Mouse (Mus musculus): ENCODE measurements around the gene Plekhb2. TPM values are rescaled to one million over a fixed set of nuclear protein-coding genes. Genes with fewer than 3 reads are reported as not detected.

Plekhb2 gene
- polyA plus RNA-seq, 1 experiment from 2014 or later: 53.5 TPM

DNA sequence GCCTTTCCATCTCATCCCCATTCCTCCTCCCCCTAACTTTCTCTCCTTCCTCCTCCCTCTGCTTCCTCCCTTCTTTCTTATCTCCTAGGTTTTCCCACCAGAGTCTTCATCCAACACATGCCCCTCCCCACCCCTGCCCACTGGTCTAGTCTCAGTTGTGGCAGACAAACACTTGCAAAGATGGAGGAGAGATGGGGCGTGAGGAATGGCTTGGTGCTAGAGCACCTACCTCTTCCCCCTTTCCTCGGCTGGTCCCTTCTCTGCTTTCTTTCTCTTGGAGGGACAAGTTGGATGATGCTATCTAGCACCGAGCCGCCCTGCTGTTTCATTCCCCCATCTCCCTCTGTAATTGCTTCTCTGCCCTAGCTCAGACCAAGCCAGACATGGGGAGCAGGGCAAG lies 43.6 kb downstream of the Plekhb2 start:
- Histone ChIP-seq H3K4me3 (ENCODE audit: low read depth, low read length) (no peak overlapping the region), H3K27ac (ENCODE audit: low read depth, low read length) (no peak overlapping the region), H3K4me1 (replicated peaks; ENCODE audit: control insufficient read depth, insufficient read depth, low read length) (no peaks in the 10 kb centered on the region), H3K9ac (ENCODE audit: low read depth, low read length) (no peak overlapping the region), H3K4me2 (replicated peaks; ENCODE audit: low read depth, low read length) (no peak overlapping the region), H3K9me3 (ENCODE audit: control insufficient read depth, low read length) (no peaks in the 10 kb centered on the region), H3K36me3 (ENCODE audit: control insufficient read depth, insufficient read depth, low read length) (no peaks in the 10 kb centered on the region), H3K27me3 (ENCODE audit: control insufficient read depth, insufficient read depth, low read length) (no peaks in the 10 kb centered on the region)
- DNase-seq (ENCODE audit: low spot score) (no peak), ATAC-seq (ENCODE audit: low FRiP score) (no peak)
- 79% methylated on average over 4 of the region's 4 CpGs for WGBS

DNA sequence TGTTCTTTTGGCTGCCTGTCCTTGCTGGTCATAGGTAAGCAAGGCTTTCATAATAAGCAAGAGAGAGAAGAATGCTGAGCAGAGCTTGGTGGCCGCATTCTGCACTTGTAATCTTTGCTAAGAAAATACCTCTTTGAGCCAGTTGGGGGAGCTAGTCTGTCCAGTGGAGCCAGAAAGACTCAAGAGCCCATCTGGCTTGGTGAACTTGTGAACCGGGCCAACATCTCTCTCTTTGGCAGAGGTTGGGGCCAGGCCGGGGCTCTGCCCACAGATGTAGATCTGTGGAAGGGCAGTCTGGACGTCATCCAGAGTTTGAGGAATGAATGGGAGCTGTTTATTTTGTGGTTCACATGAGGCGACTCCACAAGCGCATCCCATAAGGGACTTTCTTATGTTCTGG lies 44.1 kb downstream of the Plekhb2 start:
- Histone ChIP-seq H3K27me3 (ENCODE audit: control insufficient read depth, insufficient read depth, low read length) (no peaks in the 10 kb centered on the region), H3K9me3 (ENCODE audit: control insufficient read depth, low read length) (no peaks in the 10 kb centered on the region), H3K36me3 (ENCODE audit: control insufficient read depth, insufficient read depth, low read length) (no peaks in the 10 kb centered on the region), H3K4me3 (ENCODE audit: low read depth, low read length) (no peak overlapping the region), H3K9ac (ENCODE audit: low read depth, low read length) (no peak overlapping the region), H3K27ac (ENCODE audit: low read depth, low read length) (no peak overlapping the region), H3K4me1 (replicated peaks; ENCODE audit: control insufficient read depth, insufficient read depth, low read length) (no peaks in the 10 kb centered on the region), H3K4me2 (replicated peaks; ENCODE audit: low read depth, low read length) (no peak overlapping the region)
- ATAC-seq (ENCODE audit: low FRiP score) (no peak), DNase-seq (ENCODE audit: low spot score) (peak; percentile 20)
- WGBS: 76% methylated on average over 6 of the region's 6 CpGs

DNA sequence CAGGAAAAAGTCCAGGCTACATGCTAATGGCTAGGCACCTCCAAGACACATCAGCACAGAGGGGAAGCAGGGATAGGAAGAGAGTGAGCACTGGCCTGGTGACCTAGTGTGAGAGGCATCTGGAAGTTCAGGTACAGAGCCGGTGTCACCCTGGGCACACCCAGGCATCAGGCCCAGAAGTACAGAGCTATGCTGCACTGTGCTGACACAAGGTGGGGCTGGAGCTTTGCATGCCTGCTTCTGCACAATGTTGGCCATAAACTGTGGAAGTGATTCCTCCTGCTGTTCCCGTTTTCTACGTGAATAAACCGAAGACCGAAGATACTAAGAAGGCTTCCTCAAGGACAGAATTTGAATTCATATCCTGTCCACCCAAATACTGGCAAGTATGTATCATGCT lies 46.3 kb downstream of the Plekhb2 start:
- no peaks in the 10 kb centered on the region for H3K36me3 ChIP-seq (ENCODE audit: control insufficient read depth, insufficient read depth, low read length)
- no peak overlapping the region for H3K27ac ChIP-seq (ENCODE audit: low read depth, low read length)
- no peaks in the 10 kb centered on the region for H3K4me1 ChIP-seq (replicated peaks; ENCODE audit: control insufficient read depth, insufficient read depth, low read length)
- ATAC-seq (ENCODE audit: low FRiP score): no peak
- no peak overlapping the region for H3K9ac ChIP-seq (ENCODE audit: low read depth, low read length)
- DNase-seq (ENCODE audit: low spot score): no peak
- 93% methylated on average over 5 of the region's 5 CpGs for WGBS
- no peak overlapping the region for H3K4me3 ChIP-seq (ENCODE audit: low read depth, low read length)
- H3K27me3 ChIP-seq (ENCODE audit: control insufficient read depth, insufficient read depth, low read length): no peaks in the 10 kb centered on the region
- no peak overlapping the region for H3K4me2 ChIP-seq (replicated peaks; ENCODE audit: low read depth, low read length)
- H3K9me3 ChIP-seq (ENCODE audit: control insufficient read depth, low read length): no peaks in the 10 kb centered on the region

DNA sequence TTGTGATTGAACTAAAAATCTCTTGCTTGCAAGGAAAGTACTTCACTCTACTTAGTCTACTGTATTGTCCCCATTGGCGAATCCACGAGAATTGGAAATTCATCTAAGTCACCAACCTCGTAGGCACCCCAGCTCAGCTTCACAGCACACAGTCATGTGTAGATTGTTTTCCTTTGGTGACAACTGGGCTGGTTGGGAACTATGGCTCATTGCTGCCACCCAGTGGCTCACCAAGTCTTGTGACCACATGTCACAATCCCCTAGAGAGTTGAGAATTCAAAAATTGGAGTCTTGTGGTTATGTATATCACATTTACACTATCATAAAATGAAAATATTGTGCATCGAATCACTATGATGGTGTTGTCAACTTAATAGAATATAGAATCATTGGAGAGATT lies 47.1 kb downstream of the Plekhb2 start:
- Histone ChIP-seq H3K27me3 (ENCODE audit: control insufficient read depth, insufficient read depth, low read length) (no peaks in the 10 kb centered on the region), H3K4me3 (ENCODE audit: low read depth, low read length) (no peak overlapping the region), H3K4me1 (replicated peaks; ENCODE audit: control insufficient read depth, insufficient read depth, low read length) (no peaks in the 10 kb centered on the region), H3K9ac (ENCODE audit: low read depth, low read length) (no peak overlapping the region), H3K9me3 (ENCODE audit: control insufficient read depth, low read length) (no peaks in the 10 kb centered on the region), H3K4me2 (replicated peaks; ENCODE audit: low read depth, low read length) (no peak overlapping the region), H3K27ac (ENCODE audit: low read depth, low read length) (no peak overlapping the region), H3K36me3 (ENCODE audit: control insufficient read depth, insufficient read depth, low read length) (no peaks in the 10 kb centered on the region)
- no peak for ATAC-seq (ENCODE audit: low FRiP score)
- DNase-seq (ENCODE audit: low spot score): peak; percentile 67
- WGBS: 47% methylated on average over 4 of the region's 4 CpGs

DNA sequence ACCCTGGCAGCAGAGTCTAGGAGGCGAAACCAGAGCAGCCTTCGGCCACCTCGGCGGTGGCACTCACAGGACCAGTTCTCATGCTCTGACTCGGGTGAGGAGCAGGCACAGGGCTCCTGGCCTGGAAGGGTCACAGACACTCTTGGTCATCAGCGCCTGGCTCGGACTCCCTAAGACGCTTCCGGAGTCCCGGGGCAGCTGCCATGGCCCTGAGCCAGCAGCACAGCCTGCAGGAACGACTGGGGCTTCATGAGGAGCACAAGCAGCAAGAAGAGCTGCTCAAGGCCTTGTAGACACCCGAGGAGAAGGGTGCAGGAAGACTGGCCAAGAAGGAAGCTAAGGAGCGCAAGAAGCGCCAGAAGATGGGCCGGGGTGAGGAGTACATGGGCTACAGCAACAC lies 78.9 kb downstream of the Plekhb2 start:
- H3K9me3 ChIP-seq (ENCODE audit: control insufficient read depth, low read length): no peaks in the 10 kb centered on the region
- 94% methylated on average over 15 of the region's 15 CpGs for WGBS
- no peak for DNase-seq (ENCODE audit: low spot score)

More for the DNA sequence above, 78.9 kb downstream of the Plekhb2 start:
- Histone ChIP-seq H3K4me1 (replicated peaks; ENCODE audit: control insufficient read depth, insufficient read depth, low read length) (no peaks in the 10 kb centered on the region), H3K4me2 (replicated peaks; ENCODE audit: low read depth, low read length) (no peak overlapping the region), H3K27me3 (ENCODE audit: control insufficient read depth, insufficient read depth, low read length) (no peaks in the 10 kb centered on the region), H3K4me3 (ENCODE audit: low read depth, low read length) (no peak overlapping the region), H3K36me3 (ENCODE audit: control insufficient read depth, insufficient read depth, low read length) (no peaks in the 10 kb centered on the region), H3K9ac (ENCODE audit: low read depth, low read length) (no peak overlapping the region), H3K27ac (ENCODE audit: low read depth, low read length) (no peak overlapping the region)
- ATAC-seq (ENCODE audit: low FRiP score): no peak

Other genes starting within 250 kb of the Plekhb2 start
- 75.6 and 106 TPM in 2 replicates for gene Fam168b, start 6.9 kb upstream of the Plekhb2 start, polyA plus RNA-seq (2014; fragmentation: Nextera tagmentation; extraction: Ambion mirVana)

Data from hindbrain, embryonic 11.5 days (tissue).